Mouse (Mus musculus): ENCODE measurements around the gene Dgkg.

DNA sequence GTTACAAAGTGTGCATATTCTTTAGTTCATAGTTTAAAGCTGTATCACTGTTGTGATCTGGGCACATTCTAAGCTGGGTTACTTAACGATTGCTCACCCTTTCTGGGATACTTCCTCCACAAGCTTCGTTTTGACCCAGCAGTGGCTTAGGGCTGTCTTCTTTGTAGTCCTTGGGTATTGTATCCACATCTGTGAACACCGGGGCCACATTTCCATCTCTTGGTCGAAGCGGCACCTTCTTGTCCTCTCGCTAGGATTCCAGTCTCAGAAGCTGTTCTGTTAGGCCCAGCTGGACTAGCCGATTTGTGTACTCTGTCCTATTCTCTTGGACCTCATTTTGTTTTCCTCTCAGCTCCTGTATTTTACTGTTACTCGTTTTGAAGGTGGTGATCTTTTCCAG lies 13.6 kb downstream of the Dgkg start:
- TF ChIP-seq CTCF (IDR thresholded peaks at IDR 0.05; ENCODE audit: control insufficient read depth, insufficient read depth, low read length) (no peak), POLR2A (IDR thresholded peaks at IDR 0.05; ENCODE audit: borderline replicate concordance, control insufficient read depth, low read depth, low read length) (no peak)
